10 mouse cellular contexts compared by ENCODE assay signal in genomic region chr11:4602691-4603441, GRCm38 (mm10). TPM values are rescaled to one million over a fixed set of nuclear protein-coding genes. Genes with fewer than 3 reads are reported as not detected.
DNase-seq lines count a peak whose midpoint lies in the region; ATAC-seq and TF ChIP-seq lines count a peak whose summit lies in the region.
"Had no signal": no experiment of that assay in that cellular context is flagged by ENCODE, and none has a peak within 500 bp of the region (broad histone marks: within the 10 kb centered on the region; RNA-seq: fewer than 3 reads in every experiment).

No protein-coding gene starts in this region.

- H3K27ac ChIP-seq in forebrain, embryonic 10.5 days = peak overlapping the region; percentile 44; the same call in 1 of the 2 replicates
- H3K27ac ChIP-seq in forebrain, postnatal 0 days (ENCODE audit: low read depth, low read length) = no peak overlapping the region
- H3K27ac ChIP-seq in hindbrain, embryonic 16.5 days (ENCODE audit: low read depth, low read length) = no peak overlapping the region

- no peak overlapping the region for H3K4me2 ChIP-seq in forebrain, postnatal 0 days (ENCODE audit: low read depth)
- no peak overlapping the region for H3K4me2 ChIP-seq in hindbrain, embryonic 16.5 days (ENCODE audit: low read length)

- WGBS in forebrain, embryonic 10.5 days = 53% methylated on average over 12 of the region's 12 CpGs
- whole genome bisulfite sequencing in forebrain, postnatal 0 days = 12% methylated on average over 12 of the region's 12 CpGs
- WGBS in hindbrain, embryonic 16.5 days = 23% methylated on average over 12 of the region's 12 CpGs

- no peak for DNase-seq in forebrain, embryonic 10.5 days (ENCODE audit: extremely low spot score, low spot score)
- no peak for DNase-seq in forebrain, postnatal 0 days
- DNase-seq in R1 (ENCODE audit: low read depth, low spot score) = peak; percentile 21
- DNase-seq in gastrocnemius, adult 8-10 months (ENCODE audit: low spot score in 2 of 2) = peak; percentile 62 to 66
- peak; percentile 42 for DNase-seq in lung, postnatal 36 days
- no peak for DNase-seq in left cerebral cortex, adult 18-20 months (ENCODE audit: low spot score in 2 of 2)
- no peak for DNase-seq in urinary bladder, adult 2 months (ENCODE audit: low spot score)

- no peaks in the 10 kb centered on the region for H3K27me3 ChIP-seq in forebrain, embryonic 10.5 days (ENCODE audit: poor library complexity, severe bottlenecking)
- H3K27me3 ChIP-seq in forebrain, postnatal 0 days (ENCODE audit: insufficient read depth, low read length) = no peaks in the 10 kb centered on the region
- H3K27me3 ChIP-seq in hindbrain, embryonic 16.5 days (replicated peaks; ENCODE audit: control insufficient read depth, insufficient read depth, low read length) = no peaks in the 10 kb centered on the region

- H3K9ac ChIP-seq in forebrain, postnatal 0 days = no peak overlapping the region
- H3K9ac ChIP-seq in hindbrain, embryonic 16.5 days (ENCODE audit: low read depth, low read length) = no peak overlapping the region

- ATAC-seq in forebrain, postnatal 0 days = no peak
- peak; percentile 30 for ATAC-seq in hindbrain, embryonic 16.5 days

- no peak overlapping the region for H3K4me3 ChIP-seq in forebrain, embryonic 10.5 days
- H3K4me3 ChIP-seq in forebrain, postnatal 0 days (ENCODE audit: low read depth, low read length) = no peak overlapping the region
- H3K4me3 ChIP-seq in hindbrain, embryonic 16.5 days (ENCODE audit: low read length) = no peak overlapping the region

- no peaks in the 10 kb centered on the region for H3K9me3 ChIP-seq in forebrain, embryonic 10.5 days
- no peaks in the 10 kb centered on the region for H3K9me3 ChIP-seq in forebrain, postnatal 0 days (ENCODE audit: low read length)
- H3K9me3 ChIP-seq in hindbrain, embryonic 16.5 days (ENCODE audit: control insufficient read depth, low read length) = no peaks in the 10 kb centered on the region

- no peaks in the 10 kb centered on the region for H3K36me3 ChIP-seq in forebrain, embryonic 10.5 days (replicated peaks)
- H3K36me3 ChIP-seq in forebrain, postnatal 0 days (ENCODE audit: insufficient read depth) = no peaks in the 10 kb centered on the region
- no peaks in the 10 kb centered on the region for H3K36me3 ChIP-seq in hindbrain, embryonic 16.5 days (ENCODE audit: control insufficient read depth, insufficient read depth, low read length)

- H3K4me1 ChIP-seq in forebrain, embryonic 10.5 days = peaks cover 16% of the 10 kb centered on the region
- no peaks in the 10 kb centered on the region for H3K4me1 ChIP-seq in forebrain, postnatal 0 days (ENCODE audit: insufficient read depth)
- H3K4me1 ChIP-seq in hindbrain, embryonic 16.5 days (ENCODE audit: control insufficient read depth, insufficient read depth, low read depth, low read length) = peaks cover 5% of the 10 kb centered on the region

- TF ChIP-seq CTCF in forebrain, postnatal 0 days (IDR thresholded peaks at IDR 0.05; ENCODE audit: low read depth) = no peak

RNA-seq across cellular contexts. Expression of gene Mtmr3, which starts 8.2 kb away (rescaled TPM):
- polyA plus RNA-seq in forebrain, embryonic 10.5 days (2016; fragmentation: Nextera tagmentation; extraction: Ambion mirVana) = 28.0 and 29.4 TPM in 2 replicates
- 81.6 and 93.4 TPM in 2 replicates for total RNA-seq in forebrain, postnatal 0 days (2014; rRNA removed)
- polyA plus RNA-seq in forebrain, postnatal 0 days (2015; fragmentation: Nextera tagmentation; extraction: Ambion mirVana) = 21.4 and 28.4 TPM in 2 replicates
- 10 to 100 TPM; 45.9 to 59.7 (median 51.7) TPM for total RNA-seq in gastrocnemius, adult 8-10 months (2022)
- 28.7 and 33.5 TPM in 2 replicates for polyA plus RNA-seq in hindbrain, embryonic 16.5 days (2015; fragmentation: Nextera tagmentation; extraction: Ambion mirVana)
- 10 to 100 TPM; 70.7 to 71.3 TPM for total RNA-seq in left cerebral cortex, adult 18-20 months (2021)
- polyA plus RNA-seq in urinary bladder, adult 2 months (2012; rRNA removed) = 46.3 and 50.0 TPM in 2 replicates

RNA-seq across cellular contexts. Expression of gene Gm11032, which starts 17.0 kb away (rescaled TPM):
- polyA plus RNA-seq in forebrain, embryonic 10.5 days (2016; fragmentation: Nextera tagmentation; extraction: Ambion mirVana) = not detected in 2 replicates
- total RNA-seq in forebrain, postnatal 0 days (2014; rRNA removed) = not detected in 2 replicates
- polyA plus RNA-seq in forebrain, postnatal 0 days (2015; fragmentation: Nextera tagmentation; extraction: Ambion mirVana) = not detected in 2 replicates
- total RNA-seq in gastrocnemius, adult 8-10 months (2022) = not detected
- not detected in 2 replicates for polyA plus RNA-seq in hindbrain, embryonic 16.5 days (2015; fragmentation: Nextera tagmentation; extraction: Ambion mirVana)
- total RNA-seq in left cerebral cortex, adult 18-20 months (2021) = not detected
- polyA plus RNA-seq in urinary bladder, adult 2 months (2012; rRNA removed) = not detected in 2 replicates
- total RNA-seq: gastrocnemius, postnatal 4 days; MEL had no signal

RNA-seq across cellular contexts. Expression of gene Ascc2, which starts 34.7 kb away (rescaled TPM):
- polyA plus RNA-seq in forebrain, embryonic 10.5 days (2016; fragmentation: Nextera tagmentation; extraction: Ambion mirVana) = 38.1 and 38.7 TPM in 2 replicates
- total RNA-seq in forebrain, postnatal 0 days (2014; rRNA removed) = 14.5 and 17.3 TPM in 2 replicates
- 12.0 and 14.3 TPM in 2 replicates for polyA plus RNA-seq in forebrain, postnatal 0 days (2015; fragmentation: Nextera tagmentation; extraction: Ambion mirVana)
- total RNA-seq in gastrocnemius, adult 8-10 months (2022) = 10 to 100 TPM; 15.6 to 18.7 (median 16.5) TPM
- 18.4 and 20.6 TPM in 2 replicates for polyA plus RNA-seq in hindbrain, embryonic 16.5 days (2015; fragmentation: Nextera tagmentation; extraction: Ambion mirVana)
- total RNA-seq in left cerebral cortex, adult 18-20 months (2021) = 10 to 100 TPM; 19.2 to 19.5 TPM
- polyA plus RNA-seq in urinary bladder, adult 2 months (2012; rRNA removed) = 35.0 and 39.9 TPM in 2 replicates

Comparison
In these comparisons a context has a peak if more than half of its experiments do, and no peak if none do; other contexts are left out.
1. DNase-seq: peak in R1 (single experiment), gastrocnemius, adult 8-10 months (2 of 2) and lung, postnatal 36 days (single experiment); none in forebrain, embryonic 10.5 days (single experiment), forebrain, postnatal 0 days (single experiment), left cerebral cortex, adult 18-20 months (0 of 2) and urinary bladder, adult 2 months (single experiment).